Mouse (Mus musculus) G1E (cell line): ENCODE data around the gene Eddm3b. TPM values are rescaled to one million over a fixed set of nuclear protein-coding genes. Genes with fewer than 3 reads are reported as not detected.

Source experiments
- ATAC-seq: 2 replicates; pipeline ENCODE4 v1.8.0; 2016; ENCODE audit warnings: mild to moderate bottlenecking; ENCODE audit not compliant: insufficient number of reproducible peaks, poor library complexity, low FRiP score, severe bottlenecking; ENCODE audit errors: extremely low read depth
- DNase-seq: peaks from one replicate; pipeline ENCODE4 v3.0.0; 2012; ENCODE audit warnings: low spot score
- H3K27me3 ChIP-seq: 2 replicates; pipeline ENCODE4 v1.6.1; 2012; ENCODE audit warnings: mild to moderate bottlenecking, low read length, inconsistent platforms; ENCODE audit not compliant: insufficient read depth
- H3K36me3 ChIP-seq: replicated peaks from 2 replicates; pipeline ENCODE3; 2012; ENCODE audit warnings: mild to moderate bottlenecking, inconsistent platforms
- H3K4me1 ChIP-seq: 2 replicates; pipeline ENCODE4 v1.6.1; 2012; ENCODE audit warnings: low read depth, low read length, inconsistent platforms, mixed read lengths; ENCODE audit not compliant: insufficient read depth
- H3K4me3 ChIP-seq: 2 replicates; pipeline ENCODE4 v1.5.1; 2012; ENCODE audit warnings: low read depth, mild to moderate bottlenecking, inconsistent platforms, low read length, moderate library complexity, mixed read lengths
- H3K9me3 ChIP-seq: replicated peaks from 2 replicates; pipeline ENCODE4 v1.6.1; 2012; ENCODE audit warnings: inconsistent platforms
- CTCF ChIP-seq: IDR thresholded peaks from 2 replicates; pipeline ENCODE4 v1.5.1; 2012; ENCODE audit warnings: low read depth, low read length, inconsistent platforms, mixed read lengths
- GATA1 ChIP-seq: IDR thresholded peaks from 2 replicates; pipeline ENCODE4 v1.6.1; 2012; ENCODE audit warnings: borderline replicate concordance, low read length, inconsistent platforms, mixed read lengths
- GATA2 ChIP-seq: IDR thresholded peaks from 2 replicates; pipeline ENCODE4 v1.6.1; 2012; ENCODE audit warnings: low read depth, low read length, inconsistent platforms, borderline replicate concordance
- POLR2AphosphoS5 ChIP-seq: IDR thresholded peaks from 2 replicates; pipeline ENCODE4 v1.6.1; 2012; ENCODE audit warnings: low read depth, low read length, inconsistent platforms; ENCODE audit not compliant: insufficient replicate concordance
- TAL1 ChIP-seq: conservative IDR thresholded peaks from 2 replicates; pipeline ENCODE4 v1.6.1; 2012; ENCODE audit warnings: low read depth, low read length, inconsistent platforms, mixed read lengths
- polyA plus RNA-seq: library from polyadenylated mRNA; stranded (reverse); fragments of >175 nt; gene quantifications from 2 replicates; pipeline ENCODE4 v1.2.3, GENCODE M21; 2012
- total RNA-seq, 2 experiments: library from RNA; stranded (forward) in 1 of 2; stranded (reverse) in 1 of 2; fragments of 200-1000 nt in 1 of 2; fragments of >200 nt in 1 of 2; fragmentation: Nextera tagmentation in 1 of 2; gene quantifications; 2 replicates each; pipeline ENCODE4 v1.2.3; 2014 to 2017

Eddm3b gene
- total and polyA plus RNA-seq, 3 experiments: 0.11 TPM; not detected in 2

- H3K4me1 ChIP-seq: peaks cover 75% of the 10 kb centered on the region
- no peaks in the 10 kb centered on the region for H3K36me3 ChIP-seq
- H3K27me3 ChIP-seq: no peaks in the 10 kb centered on the region
- no peak overlapping the region for H3K4me3 ChIP-seq
- ATAC-seq (no peak), DNase-seq (no peak)
- H3K9me3 ChIP-seq: no peaks in the 10 kb centered on the region
- TF ChIP-seq TAL1: no peak
- TF ChIP-seq POLR2AphosphoS5: no peak
- TF ChIP-seq GATA2: no peak
- TF ChIP-seq CTCF: no peak
- no peak for TF ChIP-seq GATA1
Observed at GRCm38 (mm10) chr14:51125684-51126083, 11.5 kb downstream of the Eddm3b start.

GRCm38 (mm10) chr14:51127648-51128258, 13.5 kb downstream of the Eddm3b start:
- H3K9me3 ChIP-seq: no peaks in the 10 kb centered on the region
- H3K27me3 ChIP-seq: no peaks in the 10 kb centered on the region
- peak overlapping the region; percentile 52; the same call in 1 of the 2 replicates for H3K4me3 ChIP-seq
- no peak for DNase-seq
- peak; percentile 50 for ATAC-seq
- no peak for TF ChIP-seq GATA2
- no peak for TF ChIP-seq GATA1
- TF ChIP-seq POLR2AphosphoS5: no peak
- TF ChIP-seq TAL1: no peak
- no peak for TF ChIP-seq CTCF
- H3K4me1 ChIP-seq: peaks cover 78% of the 10 kb centered on the region
- no peaks in the 10 kb centered on the region for H3K36me3 ChIP-seq

- no peaks in the 10 kb centered on the region for H3K9me3 ChIP-seq
- TF ChIP-seq GATA2: no peak
- no peak for TF ChIP-seq CTCF
- no peak for TF ChIP-seq GATA1
- no peak for TF ChIP-seq TAL1
- no peak for TF ChIP-seq POLR2AphosphoS5
- peak overlapping the region; percentile 69 for H3K4me3 ChIP-seq
- H3K27me3 ChIP-seq: no peaks in the 10 kb centered on the region
- DNase-seq (no peak), ATAC-seq (no peak)
- peaks cover 69% of the 10 kb centered on the region for H3K4me1 ChIP-seq
- no peaks in the 10 kb centered on the region for H3K36me3 ChIP-seq
Observed at GRCm38 (mm10) chr14:51128775-51129623, 14.8 kb downstream of the Eddm3b start.

DNA sequence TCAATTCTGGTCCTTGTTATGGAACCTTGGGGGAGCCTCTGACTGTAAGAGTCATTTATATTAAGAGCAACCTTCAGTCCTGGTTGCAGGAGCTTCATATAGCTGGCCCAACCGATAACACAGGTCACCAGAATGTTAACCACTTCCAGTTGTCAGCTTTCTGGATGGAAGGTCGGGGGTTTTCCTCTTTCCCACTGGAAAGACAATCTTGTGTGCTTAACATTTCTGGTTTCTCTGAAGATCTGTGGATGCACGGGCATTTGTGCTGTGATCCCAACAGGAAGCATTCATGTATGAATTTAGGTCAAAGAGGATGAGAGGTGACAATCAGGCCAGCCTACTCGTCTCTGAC, 15.4 kb downstream of the Eddm3b start:
- TF ChIP-seq CTCF (no peak), GATA2 (no peak), TAL1 (no peak), POLR2AphosphoS5 (no peak), GATA1 (no peak)
- ATAC-seq (no peak), DNase-seq (no peak)
- Histone ChIP-seq H3K27me3 (no peaks in the 10 kb centered on the region), H3K36me3 (no peaks in the 10 kb centered on the region), H3K4me3 (peak overlapping the region; percentile 69; the same call in 1 of the 2 replicates), H3K4me1 (peaks cover 64% of the 10 kb centered on the region), H3K9me3 (no peaks in the 10 kb centered on the region)

GRCm38 (mm10) chr14:51130315-51130940, 16.2 kb downstream of the Eddm3b start:
- peak; percentile 83 for ATAC-seq

GRCm38 (mm10) chr14:51131086-51131815, 17.0 kb downstream of the Eddm3b start:
- no peak for DNase-seq
- ATAC-seq: no peak
- Histone ChIP-seq H3K4me1 (peaks cover 57% of the 10 kb centered on the region), H3K27me3 (no peaks in the 10 kb centered on the region), H3K36me3 (no peaks in the 10 kb centered on the region), H3K9me3 (no peaks in the 10 kb centered on the region), H3K4me3 (peak overlapping the region; percentile 48; the same call in 1 of the 2 replicates)
- no peak for TF ChIP-seq CTCF
- TF ChIP-seq TAL1: no peak
- no peak for TF ChIP-seq GATA2
- TF ChIP-seq POLR2AphosphoS5: no peak
- TF ChIP-seq GATA1: no peak

More at GRCm38 (mm10) chr14:51130315-51130940, 16.2 kb downstream of the Eddm3b start:
- no peaks in the 10 kb centered on the region for H3K9me3 ChIP-seq
- peak; percentile 87 for TF ChIP-seq TAL1
- TF ChIP-seq POLR2AphosphoS5: no peak
- H3K36me3 ChIP-seq: no peaks in the 10 kb centered on the region
- H3K4me1 ChIP-seq: peaks cover 61% of the 10 kb centered on the region
- no peaks in the 10 kb centered on the region for H3K27me3 ChIP-seq
- DNase-seq: no peak
- H3K4me3 ChIP-seq: peak overlapping the region; percentile 69
